Mouse (Mus musculus) midbrain, embryonic 10.5 days (tissue): ENCODE data around the gene Trem1. TPM values are rescaled to one million over a fixed set of nuclear protein-coding genes. Genes with fewer than 3 reads are reported as not detected.

Source experiments
- DNase-seq: peaks from one replicate; pipeline ENCODE4 v3.0.0-alpha.2; 2017; ENCODE audit warnings: low spot score
- H3K27ac ChIP-seq: fragments of 300-500 bp; sonication (generic); replicated peaks from 2 replicates; pipeline ENCODE4 v1.5.1; 2016; ENCODE audit warnings: mild to moderate bottlenecking
- H3K27me3 ChIP-seq: fragments of 300-500 bp; sonication (generic); 2 replicates; pipeline ENCODE4 v1.6.1; 2016; ENCODE audit warnings: low read depth, mild to moderate bottlenecking; ENCODE audit not compliant: poor library complexity, severe bottlenecking
- H3K36me3 ChIP-seq: fragments of 300-500 bp; sonication (generic); 2 replicates; pipeline ENCODE4 v1.6.1; 2016; ENCODE audit warnings: mild to moderate bottlenecking, moderate library complexity
- H3K4me1 ChIP-seq: fragments of 300-500 bp; sonication (generic); 2 replicates; pipeline ENCODE4 v1.6.1; 2016
- H3K4me3 ChIP-seq: fragments of 300-500 bp; sonication (generic); 2 replicates; pipeline ENCODE4 v1.5.1; 2016; ENCODE audit warnings: mild to moderate bottlenecking, moderate library complexity
- H3K9me3 ChIP-seq: fragments of 300-500 bp; sonication (generic); replicated peaks from 2 replicates; pipeline ENCODE4 v1.6.1; 2016; ENCODE audit warnings: mild to moderate bottlenecking
- WGBS: fragments of 180-500 bp; shearing (Covaris S2); methylation state at CpG from one replicate; pipeline ENCODE4 v1.1.7; 2016; 5-methylcytosine and 5-hydroxymethylcytosine counted together
- polyA plus RNA-seq: library from polyadenylated mRNA; unstranded; fragments of >200 nt; fragmentation: Nextera tagmentation; extraction: Ambion mirVana; gene quantifications from 2 replicates; pipeline ENCODE4 v1.2.1, GENCODE M21; 2016

Gene Trem1
- polyA plus RNA-seq, result not detected in 2 replicates

GRCm38 (mm10) chr17:48232518-48232917, at the start of gene Trem1:
Gene Trem1, plus strand, starts transcription at chr17:48232768.
- Histone ChIP-seq H3K4me3 (no peak within 1 kb of the TSS), H3K9me3 (no peaks in the 10 kb centered on the region), H3K27me3 (no peaks in the 10 kb centered on the region), H3K27ac (no peak within 1 kb of the TSS), H3K36me3 (no peaks in the 10 kb centered on the region), H3K4me1 (no peaks in the 10 kb centered on the region)
- WGBS, result 83% methylated on average over 6 of the region's 6 CpGs
- DNase-seq, result no peak

- 86% methylated on average over 5 of the region's 5 CpGs for WGBS
- no peaks in the 10 kb centered on the region for H3K4me1 ChIP-seq
- H3K27ac ChIP-seq, result no peak overlapping the region
- DNase-seq, result no peak
- H3K27me3 ChIP-seq, result no peaks in the 10 kb centered on the region
- no peak overlapping the region for H3K4me3 ChIP-seq
- H3K36me3 ChIP-seq, result no peaks in the 10 kb centered on the region
- H3K9me3 ChIP-seq, result 0 out of 2 replicates have a peak, but pooled peaks cover 6% of the 10 kb centered on the region
These were observed 47.3 kb upstream of the Trem1 start for GRCm38 (mm10) chr17:48185252-48185651.

GRCm38 (mm10) chr17:48192366-48192765, 40.2 kb upstream of the Trem1 start:
- Histone ChIP-seq H3K27ac (no peak overlapping the region), H3K4me3 (no peak overlapping the region), H3K36me3 (no peaks in the 10 kb centered on the region), H3K9me3 (no peaks in the 10 kb centered on the region), H3K27me3 (no peaks in the 10 kb centered on the region), H3K4me1 (no peaks in the 10 kb centered on the region)
- no peak for DNase-seq
- 87% methylated on average over 2 of the region's 2 CpGs for WGBS

GRCm38 (mm10) chr17:48203086-48203485, 29.5 kb upstream of the Trem1 start:
- Histone ChIP-seq H3K4me1 (no peaks in the 10 kb centered on the region), H3K36me3 (no peaks in the 10 kb centered on the region), H3K27ac (no peak overlapping the region), H3K9me3 (peaks cover 14% of the 10 kb centered on the region), H3K4me3 (no peak overlapping the region), H3K27me3 (no peaks in the 10 kb centered on the region)
- no peak for DNase-seq
- WGBS, result 95% methylated on average over 12 of the region's 12 CpGs

GRCm38 (mm10) chr17:48212596-48212995, 20.0 kb upstream of the Trem1 start:
- Histone ChIP-seq H3K9me3 (no peaks in the 10 kb centered on the region), H3K36me3 (no peaks in the 10 kb centered on the region), H3K4me1 (no peaks in the 10 kb centered on the region), H3K27ac (no peak overlapping the region), H3K4me3 (no peak overlapping the region), H3K27me3 (no peaks in the 10 kb centered on the region)
- 95% methylated on average over 12 of the region's 12 CpGs for WGBS
- no peak for DNase-seq

GRCm38 (mm10) chr17:48213511-48213910, 19.1 kb upstream of the Trem1 start:
- peaks cover 4% of the 10 kb centered on the region; the same call in 1 of the 2 replicates for H3K9me3 ChIP-seq
- no peak for DNase-seq

GRCm38 (mm10) chr17:48215429-48215828, 17.1 kb upstream of the Trem1 start:
- H3K9me3 ChIP-seq, result peaks cover 4% of the 10 kb centered on the region; the same call in 1 of the 2 replicates
- no peak for DNase-seq
- H3K4me3 ChIP-seq, result no peak overlapping the region
- H3K27ac ChIP-seq, result no peak overlapping the region
- 91% methylated on average over 1 of the region's 1 CpGs for WGBS
- no peaks in the 10 kb centered on the region for H3K27me3 ChIP-seq
- H3K4me1 ChIP-seq, result no peaks in the 10 kb centered on the region
- no peaks in the 10 kb centered on the region for H3K36me3 ChIP-seq

More at GRCm38 (mm10) chr17:48213511-48213910, 19.1 kb upstream of the Trem1 start:
- Histone ChIP-seq H3K4me3 (no peak overlapping the region), H3K36me3 (no peaks in the 10 kb centered on the region), H3K27ac (no peak overlapping the region), H3K4me1 (no peaks in the 10 kb centered on the region), H3K27me3 (no peaks in the 10 kb centered on the region)
- WGBS, result 75% methylated on average over 5 of the region's 5 CpGs

- Histone ChIP-seq H3K36me3 (no peaks in the 10 kb centered on the region), H3K4me3 (no peak overlapping the region), H3K9me3 (no peaks in the 10 kb centered on the region), H3K27me3 (no peaks in the 10 kb centered on the region), H3K27ac (no peak overlapping the region), H3K4me1 (no peaks in the 10 kb centered on the region)
- DNase-seq, result no peak
- WGBS, result 83% methylated on average over 7 of the region's 7 CpGs
These were observed 1.9 kb upstream of the Trem1 start for GRCm38 (mm10) chr17:48230680-48231079.

GRCm38 (mm10) chr17:48233789-48234188, 1.2 kb downstream of the Trem1 start:
- WGBS, result 78% methylated on average over 4 of the region's 4 CpGs
- Histone ChIP-seq H3K4me1 (no peaks in the 10 kb centered on the region), H3K9me3 (no peaks in the 10 kb centered on the region), H3K27ac (no peak overlapping the region), H3K36me3 (no peaks in the 10 kb centered on the region), H3K4me3 (no peak overlapping the region), H3K27me3 (no peaks in the 10 kb centered on the region)
- DNase-seq, result no peak

- H3K9me3 ChIP-seq, result no peaks in the 10 kb centered on the region
- H3K27me3 ChIP-seq, result no peaks in the 10 kb centered on the region
- no peak overlapping the region for H3K27ac ChIP-seq
- no peaks in the 10 kb centered on the region for H3K36me3 ChIP-seq
- no peak for DNase-seq
- H3K4me1 ChIP-seq, result no peaks in the 10 kb centered on the region
- 81% methylated on average over 5 of the region's 5 CpGs for WGBS
- H3K4me3 ChIP-seq, result no peak overlapping the region
These were observed 2.0 kb downstream of the Trem1 start for GRCm38 (mm10) chr17:48234550-48234949.

GRCm38 (mm10) chr17:48235773-48236370, 3.3 kb downstream of the Trem1 start:
- H3K27me3 ChIP-seq, result no peaks in the 10 kb centered on the region
- H3K9me3 ChIP-seq, result no peaks in the 10 kb centered on the region
- H3K4me3 ChIP-seq, result no peak overlapping the region
- no peak for DNase-seq
- H3K36me3 ChIP-seq, result no peaks in the 10 kb centered on the region
- H3K4me1 ChIP-seq, result no peaks in the 10 kb centered on the region
- WGBS, result 60% methylated on average over 4 of the region's 4 CpGs
- no peak overlapping the region for H3K27ac ChIP-seq

- H3K36me3 ChIP-seq, result no peaks in the 10 kb centered on the region
- no peak overlapping the region for H3K4me3 ChIP-seq
- 91% methylated on average over 8 of the region's 8 CpGs for WGBS
- no peak for DNase-seq
- H3K27me3 ChIP-seq, result no peaks in the 10 kb centered on the region
- no peaks in the 10 kb centered on the region for H3K9me3 ChIP-seq
- H3K4me1 ChIP-seq, result no peaks in the 10 kb centered on the region
- H3K27ac ChIP-seq, result no peak overlapping the region
These were observed 5.1 kb downstream of the Trem1 start for GRCm38 (mm10) chr17:48237621-48238020.

GRCm38 (mm10) chr17:48247221-48247928, 14.8 kb downstream of the Trem1 start, which contains the start of gene Trem3:
Gene Trem3, plus strand, starts transcription at chr17:48247777.
- H3K27ac ChIP-seq, result no peak within 1 kb of the TSS
- DNase-seq, result no peak
- H3K4me3 ChIP-seq, result no peak within 1 kb of the TSS
- H3K9me3 ChIP-seq, result no peaks in the 10 kb centered on the region
- no peaks in the 10 kb centered on the region for H3K27me3 ChIP-seq
- H3K36me3 ChIP-seq, result no peaks in the 10 kb centered on the region
- 84% methylated on average over 11 of the region's 11 CpGs for WGBS
- H3K4me1 ChIP-seq, result no peaks in the 10 kb centered on the region
